Mouse (Mus musculus) megakaryocyte, embryonic 14.5 days (primary cell): Measurements from ENCODE around the gene Csnk2a2.

ENCODE experiments used
- FLI1 ChIP-seq: IDR thresholded peaks from 2 replicates; pipeline ENCODE4 v1.6.1; 2012; ENCODE audit warnings: low read length, inconsistent platforms, mixed read lengths
- GATA1 ChIP-seq: IDR thresholded peaks from 3 replicates; pipeline ENCODE4 v1.6.1; 2012; ENCODE audit warnings: mixed read lengths, low read length, inconsistent platforms, borderline replicate concordance

DNA sequence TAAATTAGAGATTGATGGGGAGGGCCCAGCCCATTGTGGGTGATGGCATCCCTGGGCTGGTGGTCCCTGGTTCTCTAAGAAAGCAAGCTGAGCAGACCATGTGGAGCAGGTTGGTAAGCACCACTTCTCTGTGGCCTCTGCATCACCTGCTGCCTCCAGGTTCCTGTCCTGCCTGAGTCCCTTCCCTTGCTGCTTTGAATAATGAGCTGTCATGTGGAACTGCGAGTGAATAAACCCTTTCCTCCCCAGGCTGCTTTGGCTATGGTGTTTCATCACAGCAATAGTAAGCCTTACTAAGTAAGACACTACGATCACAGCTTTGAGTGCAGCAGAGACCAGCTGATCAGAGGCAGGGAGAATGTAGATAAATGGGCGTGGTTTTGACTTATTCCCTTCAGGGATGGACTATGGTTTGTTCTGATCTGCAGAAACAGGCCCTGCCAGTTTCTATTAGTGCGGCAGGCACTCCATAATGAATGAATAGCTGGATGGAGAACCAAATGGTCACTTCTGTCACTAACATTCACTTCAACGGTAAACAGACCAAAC is 48.3 kb downstream of the Csnk2a2 start:
- no peak for TF ChIP-seq FLI1
- no peak for TF ChIP-seq GATA1
